Mouse (Mus musculus): ENCODE data around the gene Supt20.

Gene Supt20

DNA sequence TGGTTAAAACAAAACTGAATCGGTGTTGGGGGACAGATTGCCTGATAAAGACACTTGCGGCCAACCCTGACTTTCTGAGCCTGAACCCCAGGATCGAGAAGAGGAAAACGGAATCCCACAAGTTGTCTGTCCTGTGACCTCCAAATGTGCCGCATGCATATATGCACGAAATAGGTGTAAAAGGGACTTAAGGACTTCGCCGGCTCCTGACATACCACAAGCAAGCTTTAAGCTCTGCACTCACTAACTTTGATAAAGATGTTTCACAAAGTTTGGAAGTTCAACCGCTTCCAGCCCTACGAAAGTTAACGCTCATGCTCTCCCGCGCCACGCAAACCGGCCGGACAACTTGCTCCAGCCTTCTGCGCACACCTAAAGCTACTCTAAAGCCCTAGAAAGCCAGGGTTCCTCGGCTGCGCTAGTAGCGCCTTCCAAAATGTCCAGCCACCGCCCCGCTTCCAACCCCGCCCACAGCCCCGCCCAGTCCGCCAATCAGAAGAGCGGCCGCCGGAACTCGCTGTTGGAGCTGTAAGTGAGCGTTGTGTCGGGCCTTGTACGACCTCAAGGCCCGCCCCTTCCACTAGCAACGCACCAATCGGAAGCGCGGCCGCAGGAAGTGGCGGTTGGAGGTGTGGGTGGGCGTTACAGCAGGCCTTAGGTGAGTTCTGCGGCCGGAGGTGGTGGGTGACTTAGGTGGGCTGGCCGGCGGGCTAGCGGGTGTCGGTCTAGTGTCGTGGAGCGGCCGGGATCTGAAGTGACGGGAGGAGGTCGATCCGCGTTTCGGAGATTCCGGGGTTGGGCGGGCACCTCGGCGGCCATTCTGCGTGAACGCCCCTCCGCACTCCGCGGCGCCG is at the start of gene Supt20:
Supt20 (plus strand) TSS at position 606 of the 854 bp plus-strand sequence.
- DNase-seq (ENCODE audit: low spot score): peak; percentile 89

DNA sequence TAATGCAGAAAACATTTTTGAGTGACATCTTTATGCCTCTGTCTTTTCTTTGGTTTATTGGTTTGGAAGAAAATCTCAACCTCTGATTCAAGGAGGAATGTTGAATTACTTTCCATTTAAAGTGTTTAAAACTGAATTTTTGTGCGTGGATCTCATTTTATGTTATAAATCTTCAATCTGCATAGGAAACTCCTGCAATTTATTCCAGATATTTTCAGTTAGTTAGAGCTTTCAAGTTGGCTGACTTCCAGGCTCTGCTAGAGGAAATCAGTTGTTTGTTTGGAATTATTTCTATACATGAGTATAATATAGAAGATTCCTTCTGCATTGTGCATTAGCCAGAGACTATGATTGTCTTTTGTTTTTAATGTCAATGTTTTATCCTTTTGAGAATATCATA is 49.8 kb upstream of the Supt20 start:
- DNase-seq (ENCODE audit: low spot score): no peak

DNA sequence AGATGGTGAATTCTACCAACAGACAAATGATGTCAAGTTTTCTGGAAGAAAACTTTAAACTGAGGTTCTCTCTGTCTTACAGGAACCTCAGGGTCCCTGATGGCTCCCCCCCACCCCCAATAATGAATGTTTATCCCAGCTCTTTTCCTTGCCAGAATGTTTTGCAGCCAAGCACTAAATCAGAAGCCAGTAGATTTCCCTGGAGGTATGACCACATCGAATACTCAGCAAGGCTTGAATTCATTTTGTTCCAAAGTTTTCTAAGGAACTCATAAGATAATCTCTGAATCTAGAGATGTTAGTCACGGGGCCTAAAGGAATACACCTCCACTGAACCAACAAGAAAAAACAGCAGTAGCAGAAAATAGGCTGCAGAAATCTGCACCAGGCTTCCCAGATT is 45.0 kb upstream of the Supt20 start:
- no peak for DNase-seq (ENCODE audit: low spot score)

DNA sequence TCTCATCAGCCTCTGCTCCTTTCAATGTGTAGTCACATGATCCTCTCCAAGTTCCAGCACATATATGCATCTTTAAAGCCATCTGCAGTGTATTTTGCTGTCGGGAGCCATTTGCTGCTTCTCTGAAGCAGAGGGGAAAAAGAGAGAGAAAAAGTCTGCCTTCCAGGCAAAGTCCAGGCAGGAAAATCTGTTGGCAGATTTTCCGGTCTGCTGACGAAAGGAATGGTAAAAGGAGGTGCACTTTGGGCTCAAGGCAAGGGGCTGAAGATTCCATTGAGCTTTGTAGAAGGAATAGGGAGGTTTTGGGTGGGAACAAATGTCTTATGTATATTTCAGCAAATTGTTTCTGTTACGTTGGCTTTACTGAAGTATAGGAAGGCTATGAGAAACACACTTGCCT is 41.0 kb upstream of the Supt20 start:
- DNase-seq (ENCODE audit: low spot score): no peak

DNA sequence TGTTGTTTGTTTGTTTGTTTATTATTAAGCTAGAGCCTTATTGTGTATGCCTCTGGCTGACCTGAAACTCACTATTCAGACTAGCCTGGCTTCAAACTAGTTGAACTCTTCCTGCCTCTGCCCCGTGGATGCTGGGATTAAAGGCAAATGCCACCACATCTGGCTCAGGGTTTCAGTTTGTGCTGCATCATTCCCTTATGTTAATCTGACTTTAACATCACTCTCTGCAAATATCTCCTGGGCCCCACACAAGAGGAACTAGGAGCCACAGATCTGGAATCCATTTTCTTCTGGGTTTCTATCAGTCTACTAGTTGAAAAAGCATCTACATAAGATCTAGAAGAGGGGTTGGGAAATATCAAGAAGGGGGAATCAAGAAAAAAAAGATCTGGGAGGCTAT is 38.4 kb upstream of the Supt20 start:
- no peak for DNase-seq (ENCODE audit: low spot score)

DNA sequence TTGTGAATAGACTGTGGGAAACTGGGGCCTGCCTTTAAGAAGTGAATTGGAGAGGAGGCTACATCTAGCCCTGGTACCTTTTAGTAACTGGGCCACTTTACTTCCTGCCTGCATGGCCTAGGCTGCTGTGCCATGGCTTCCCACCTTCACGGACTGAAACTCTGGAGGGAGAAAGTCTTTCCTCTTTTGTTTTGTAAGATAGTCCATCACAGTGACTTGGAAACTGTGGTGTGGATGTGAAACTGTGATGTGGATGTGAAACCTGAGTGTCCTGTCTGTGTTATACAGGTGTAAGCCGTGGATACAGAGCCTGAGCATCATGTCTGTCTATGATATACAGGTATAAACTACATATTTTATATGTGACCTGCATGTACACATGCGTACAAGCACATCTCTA is 35.5 kb upstream of the Supt20 start:
- DNase-seq (ENCODE audit: low spot score): no peak

DNA sequence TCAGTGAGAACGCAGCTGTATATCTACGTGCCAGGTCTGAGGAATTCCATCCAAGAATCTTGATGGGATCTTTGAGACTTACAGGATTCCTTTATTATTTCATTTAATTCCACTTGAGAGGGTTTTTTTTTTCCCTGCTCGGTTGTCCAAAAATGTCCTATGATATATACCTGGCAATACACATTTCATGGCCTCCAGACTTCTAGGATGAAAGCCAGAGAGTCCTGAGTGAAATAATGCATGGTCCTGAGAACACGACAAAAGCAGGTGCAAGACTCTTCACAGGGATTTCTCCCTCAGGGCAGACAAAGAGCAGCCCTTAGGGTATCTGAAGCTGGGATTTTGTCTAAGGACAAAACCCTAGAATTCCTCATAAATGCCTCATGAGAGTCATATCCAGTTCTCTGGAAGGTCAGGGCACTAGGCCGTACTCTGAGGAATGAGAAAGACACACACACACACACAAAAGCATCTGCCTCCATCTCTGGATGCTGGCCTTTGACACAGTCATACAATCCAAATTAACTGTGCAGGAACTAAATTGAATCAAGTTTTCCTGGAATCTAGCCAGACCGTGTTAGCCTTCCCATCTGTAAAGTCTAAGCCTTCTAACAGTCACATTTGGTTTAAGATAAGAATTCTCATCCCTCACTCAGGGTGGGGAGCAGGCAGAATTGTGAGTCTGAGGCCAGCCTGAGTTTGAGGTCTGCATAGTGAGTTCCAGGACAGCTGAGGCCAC is 34.5 kb upstream of the Supt20 start:
- no peak for DNase-seq (ENCODE audit: low spot score)

DNA sequence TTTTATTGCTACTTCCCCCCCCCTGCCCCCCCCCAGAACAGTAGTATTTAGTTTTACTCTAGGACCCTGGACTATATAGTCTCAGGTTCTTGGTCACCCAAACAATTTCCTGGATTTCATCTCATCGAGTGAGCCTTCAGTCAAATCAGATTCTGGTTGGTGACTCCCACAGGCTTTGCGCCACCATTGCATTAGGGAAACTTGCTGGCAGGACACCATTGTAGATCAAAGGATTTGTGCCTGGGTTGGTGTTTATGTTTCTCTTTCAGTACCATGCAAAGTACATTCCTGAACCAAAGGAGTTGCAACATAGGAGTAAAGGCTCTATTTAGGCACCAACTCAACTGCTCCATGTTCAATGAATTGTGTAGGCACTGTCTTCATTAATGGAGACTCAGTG is 32.9 kb upstream of the Supt20 start:
- DNase-seq (ENCODE audit: low spot score): no peak

DNA sequence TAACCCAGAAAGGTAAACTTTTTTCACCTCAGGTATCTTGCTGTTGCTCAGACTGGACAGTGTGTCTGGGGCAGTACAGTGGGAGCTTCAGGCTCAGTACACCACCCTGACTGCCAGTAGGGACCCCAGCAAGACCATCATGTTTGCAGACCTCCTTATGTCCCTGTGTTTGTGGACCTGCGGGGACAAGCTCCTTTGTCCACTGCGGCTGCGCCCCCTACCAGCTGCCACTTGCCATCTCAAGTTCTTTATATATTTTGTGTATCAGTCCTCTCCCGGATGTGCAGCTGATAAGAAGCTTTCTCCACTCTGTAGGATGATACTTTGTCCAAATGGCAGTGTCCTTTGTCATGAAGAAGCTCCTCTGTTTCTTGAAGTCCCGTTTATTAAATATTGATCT is 30.2 kb upstream of the Supt20 start:
- DNase-seq (ENCODE audit: low spot score): no peak

DNA sequence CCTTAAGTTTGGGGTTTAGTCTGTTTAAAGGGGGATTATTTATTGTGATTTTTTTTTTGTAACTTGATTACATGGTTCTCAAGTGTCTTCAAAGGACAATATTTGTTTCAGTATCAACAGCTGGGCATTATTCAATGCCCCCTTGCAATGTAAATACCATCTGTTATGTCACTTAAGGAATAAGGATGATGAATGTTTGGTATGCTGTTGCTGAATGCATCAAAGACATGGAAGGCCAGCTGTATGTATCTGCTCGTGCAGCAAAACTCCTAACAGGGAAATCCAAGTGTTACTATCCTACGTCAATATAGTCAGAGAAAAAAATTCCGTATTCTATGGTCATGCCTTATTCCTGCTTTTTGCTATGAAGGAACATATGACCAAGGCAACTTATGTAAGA is 24.5 kb upstream of the Supt20 start:
- DNase-seq (ENCODE audit: low spot score): no peak

DNA sequence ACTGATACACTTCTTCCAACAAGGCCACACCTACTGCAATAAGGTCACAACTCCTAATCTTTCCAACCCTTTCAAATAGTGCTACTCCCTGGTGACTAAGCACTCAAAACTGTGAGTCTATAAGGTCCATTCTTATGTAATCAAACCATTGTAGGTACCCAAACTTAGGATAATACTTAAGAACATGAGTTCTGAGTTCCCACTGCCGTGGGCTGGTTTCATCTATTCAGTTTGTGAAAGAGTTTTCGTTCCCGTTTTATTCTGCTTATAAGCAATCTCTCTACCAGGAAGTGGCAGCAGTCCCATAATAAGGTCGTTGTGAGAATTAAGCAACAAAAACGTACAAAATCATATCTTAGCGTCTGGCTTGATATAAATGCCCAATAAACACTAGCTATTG is 23.9 kb upstream of the Supt20 start:
- no peak for DNase-seq (ENCODE audit: low spot score)

DNA sequence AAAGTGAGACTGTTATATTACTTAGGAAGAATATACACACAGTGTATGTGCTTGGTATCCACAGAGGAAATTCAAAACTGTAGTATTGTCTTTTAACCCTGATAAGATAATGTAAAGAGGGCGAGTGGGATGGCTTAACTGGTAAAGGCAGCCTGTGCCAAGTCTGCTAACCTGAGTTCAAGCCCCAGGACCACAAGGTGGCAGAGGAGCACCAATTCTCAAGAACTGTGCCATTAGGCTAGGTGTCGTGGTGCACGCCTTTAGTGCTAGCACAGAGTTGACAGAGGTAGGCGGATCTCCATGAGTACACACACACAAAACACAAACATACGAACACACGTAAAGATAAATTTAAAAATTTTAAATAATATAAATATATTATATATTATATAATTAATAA is 23.0 kb upstream of the Supt20 start:
- DNase-seq (ENCODE audit: low spot score): no peak

DNA sequence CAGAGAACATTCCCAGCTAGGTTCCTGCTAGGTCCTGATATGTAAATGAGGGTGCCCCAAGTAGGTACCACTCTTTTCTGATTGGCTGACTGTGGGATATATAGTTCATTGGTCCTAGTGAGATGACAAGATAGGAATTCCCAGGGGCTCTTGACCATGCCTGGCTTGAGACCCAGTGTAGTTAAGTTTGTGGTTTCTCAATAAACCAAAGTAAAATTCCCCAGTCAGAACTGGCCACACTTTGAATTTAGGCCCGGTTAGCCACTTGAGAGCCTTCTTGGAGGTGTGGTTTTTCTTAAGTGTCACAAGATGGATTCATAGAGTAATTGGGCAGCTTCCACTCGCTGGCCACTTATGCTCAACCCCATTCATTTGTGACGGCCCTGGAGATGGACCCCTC is 20.5 kb upstream of the Supt20 start:
- DNase-seq (ENCODE audit: low spot score): no peak

DNA sequence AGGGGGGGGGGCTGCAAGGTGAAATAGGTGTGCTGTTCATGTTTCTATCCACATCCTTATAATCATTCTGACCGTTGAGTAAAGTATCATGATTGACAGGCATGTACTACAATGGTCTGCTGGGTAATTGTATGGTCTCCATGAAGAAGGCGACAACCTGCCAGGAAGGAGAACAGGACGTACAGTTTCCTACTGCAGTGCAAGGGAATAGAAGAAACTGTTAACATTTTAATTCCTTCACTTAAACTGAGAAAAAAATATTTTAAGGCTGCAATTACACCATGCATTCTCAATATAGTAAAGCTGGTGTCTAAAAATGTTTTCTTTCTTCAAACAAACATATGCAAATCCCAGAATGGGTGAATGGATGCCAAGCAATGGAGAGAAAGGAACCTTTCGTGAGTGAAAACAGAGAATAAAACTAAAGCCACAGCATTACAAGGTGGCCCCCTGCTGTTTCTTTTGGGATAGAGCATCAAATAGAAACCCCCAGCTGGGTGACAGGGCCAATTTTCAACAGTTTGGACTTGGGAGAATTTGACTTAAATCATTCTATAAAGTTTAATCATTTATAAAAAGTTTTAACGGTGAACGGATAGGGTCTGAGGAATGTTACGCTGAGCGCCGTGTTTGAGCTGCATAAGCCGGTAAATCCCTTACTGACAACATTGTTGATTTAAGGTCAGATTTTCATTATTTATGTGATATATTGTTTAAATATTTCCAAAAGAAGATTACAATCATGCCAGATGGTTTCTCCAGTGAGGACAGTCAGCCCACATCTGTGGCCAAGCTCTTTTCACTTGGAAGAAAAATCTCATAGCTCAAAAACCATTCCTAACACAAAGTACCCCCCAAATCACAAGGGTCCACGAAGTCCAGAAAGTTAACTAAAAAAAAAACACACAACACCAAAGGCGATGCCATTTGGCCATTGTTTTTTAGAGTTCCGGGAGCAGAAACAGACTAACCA is 19.8 kb upstream of the Supt20 start:
- DNase-seq (ENCODE audit: low spot score): no peak

DNA sequence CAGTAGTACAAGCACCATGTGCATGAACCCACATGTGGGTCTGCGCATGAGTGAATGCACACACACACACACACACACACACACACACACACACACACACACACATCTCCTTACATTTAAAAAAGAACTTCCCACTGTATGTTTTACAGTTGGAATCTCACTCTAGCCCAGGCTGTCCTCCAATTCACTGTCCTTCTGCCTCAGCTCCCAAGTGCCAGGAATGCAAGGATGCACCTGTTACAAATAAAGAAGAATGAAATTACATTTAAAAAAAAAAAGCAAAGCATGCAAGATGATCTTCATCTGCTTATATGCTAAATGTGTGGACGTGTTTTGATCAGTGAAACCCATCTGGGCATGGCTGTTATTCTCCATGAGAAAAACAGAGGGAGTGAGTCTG is 15.8 kb upstream of the Supt20 start:
- DNase-seq (ENCODE audit: low spot score): no peak

DNA sequence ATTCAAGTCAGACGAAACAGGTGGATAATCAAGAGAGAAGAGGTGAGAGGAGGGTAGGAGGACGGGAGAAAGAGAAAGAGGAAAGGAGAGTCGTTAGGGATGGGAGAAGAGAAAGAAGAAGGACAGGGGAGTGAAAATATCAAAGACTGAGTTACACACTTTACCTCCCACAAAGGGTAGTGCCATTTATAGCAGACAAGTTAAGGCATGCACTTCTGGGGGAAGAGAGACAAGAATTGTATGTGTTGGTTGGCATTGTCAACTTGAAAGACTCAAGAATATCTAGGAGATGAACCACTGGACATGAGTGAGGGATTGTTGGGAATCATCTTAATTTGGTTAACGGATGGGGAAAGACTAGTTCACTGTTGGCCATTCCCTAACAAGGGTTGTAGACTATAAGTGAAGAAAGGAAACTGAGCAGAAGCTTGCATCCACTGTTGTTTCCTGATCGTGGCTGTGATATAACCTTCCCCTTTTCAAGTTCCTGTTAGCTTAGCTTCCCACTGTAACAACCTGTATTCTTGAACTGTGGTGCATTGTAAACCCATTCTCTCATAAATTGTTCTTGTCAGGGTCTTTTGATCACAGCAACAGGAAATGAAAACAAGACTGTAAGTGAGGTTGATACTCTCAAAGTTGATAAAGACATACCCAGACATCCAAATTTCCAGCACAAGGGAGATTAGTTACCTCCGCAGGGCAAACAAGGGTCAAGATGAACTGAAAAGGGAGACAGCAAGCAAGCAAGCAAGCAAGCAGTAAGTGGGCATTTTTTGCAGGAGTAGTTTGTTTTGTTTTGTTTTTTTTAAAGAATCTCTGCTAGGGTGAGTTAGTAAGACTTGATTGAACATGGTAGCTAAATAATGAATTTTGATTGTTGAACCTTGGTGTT is 11.1 kb upstream of the Supt20 start:
- DNase-seq (ENCODE audit: low spot score): no peak

DNA sequence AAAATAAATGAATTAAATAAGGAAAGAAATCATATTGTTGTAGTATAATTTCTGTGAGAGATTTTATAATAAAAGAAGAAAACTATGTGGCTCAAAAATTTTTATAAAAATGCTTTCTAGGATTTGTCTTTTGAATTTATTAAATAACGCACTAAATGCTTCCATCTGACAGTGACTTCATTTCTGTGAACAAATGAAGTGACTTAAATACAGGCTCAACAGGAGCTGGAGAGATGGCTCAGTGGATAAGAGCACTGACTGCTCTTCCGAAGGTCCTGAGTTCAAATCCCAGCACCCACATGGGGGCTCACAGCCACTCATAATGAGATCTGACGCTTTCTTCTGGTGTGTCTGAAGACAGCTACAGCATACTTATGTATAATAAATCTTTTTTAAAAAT is 7.4 kb upstream of the Supt20 start:
- DNase-seq (ENCODE audit: low spot score): no peak

DNA sequence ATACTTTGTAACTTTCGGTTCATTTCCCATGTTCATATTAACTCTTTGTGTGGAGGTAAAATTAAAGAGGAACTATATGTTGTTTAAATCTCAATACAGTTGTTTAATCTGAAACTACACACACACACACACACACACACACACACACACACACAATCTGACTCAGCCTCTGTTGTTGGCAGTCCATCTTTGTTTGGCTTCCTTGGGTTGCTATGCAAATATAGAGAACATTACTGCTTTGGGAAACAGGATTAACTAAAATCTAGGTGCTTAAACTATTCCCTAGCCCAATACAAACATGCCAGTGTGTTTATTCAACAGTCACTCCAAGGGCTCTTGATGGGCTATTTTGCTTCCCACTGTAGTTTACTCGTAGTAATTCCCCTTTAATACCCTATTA is 5.4 kb upstream of the Supt20 start:
- no peak for DNase-seq (ENCODE audit: low spot score)

DNA sequence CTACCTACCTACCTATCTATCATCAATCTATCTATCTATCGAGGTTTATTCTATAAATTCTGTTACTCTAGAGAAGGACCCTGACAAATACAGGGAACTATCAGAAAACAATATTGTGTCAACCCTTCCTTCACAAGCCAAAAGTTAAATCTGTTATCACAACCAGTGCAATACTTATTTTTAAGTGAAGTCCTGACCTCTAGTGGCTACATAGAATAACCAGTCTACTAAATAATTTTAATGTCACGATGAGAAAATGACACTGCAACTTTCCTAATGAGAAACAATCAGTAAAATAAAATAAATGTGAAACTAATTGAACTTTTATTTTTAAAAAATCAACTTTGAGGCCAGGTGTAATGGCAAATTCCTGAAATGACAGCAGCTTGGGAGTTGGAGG is 3.5 kb upstream of the Supt20 start:
- no peak for DNase-seq (ENCODE audit: low spot score)

DNA sequence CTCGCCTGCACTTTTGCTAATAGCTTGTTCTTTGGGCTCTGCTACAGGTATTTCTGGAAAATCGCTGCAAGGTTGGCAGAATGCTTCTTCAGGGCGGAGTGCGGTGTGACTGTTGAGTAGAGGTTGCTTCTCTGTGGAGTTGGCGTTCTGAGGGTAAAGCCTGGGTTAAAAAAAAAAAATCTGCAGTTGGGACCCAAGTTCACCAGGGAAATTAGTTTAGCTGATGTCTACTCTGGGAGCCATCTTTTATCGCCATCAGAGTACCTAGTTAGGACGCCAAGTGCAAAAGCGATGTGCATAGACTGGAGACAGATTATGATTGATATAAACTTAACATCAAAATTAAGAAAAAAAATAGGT is 429 bp downstream of the Supt20 start:
- no peak for DNase-seq (ENCODE audit: low spot score)

DNA sequence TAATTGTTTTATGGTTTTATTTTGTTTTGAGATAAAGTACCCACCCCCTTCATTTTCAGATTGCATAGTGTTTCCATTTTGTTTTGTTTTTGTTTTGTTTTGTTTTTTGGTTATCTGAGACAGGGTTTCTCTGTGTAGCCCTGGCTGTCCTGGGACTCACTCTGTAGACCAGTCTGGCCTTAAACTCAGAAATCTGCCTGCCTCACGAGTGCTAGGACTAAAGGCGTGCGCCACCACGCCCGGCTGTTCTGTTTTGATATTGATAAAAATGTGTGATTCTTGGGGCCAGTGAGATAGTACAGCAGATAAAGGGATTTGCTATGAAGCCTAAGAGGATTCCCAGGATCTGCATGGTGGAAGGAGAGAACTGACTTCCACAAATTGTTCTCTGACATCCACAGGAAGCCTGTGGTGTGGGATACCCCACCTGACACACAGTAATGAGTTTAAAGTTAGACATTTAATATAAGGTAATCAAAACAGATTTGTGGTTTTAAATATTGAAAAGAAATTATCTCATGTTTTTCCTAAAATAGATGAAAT is 7.2 kb downstream of the Supt20 start:
- DNase-seq (ENCODE audit: low spot score): no peak
